Mouse (Mus musculus) embryonic facial prominence, embryonic 11.5 days (tissue): ENCODE results near the gene Sec23ip. TPM values are rescaled to one million over a fixed set of nuclear protein-coding genes. Genes with fewer than 3 reads are reported as not detected.
A peak's percentile ranks its signal among the peaks of the same experiment; 100 is the strongest.
"Not testable (repeated sequence)": the region's sequence is repeated elsewhere in the genome, so short reads cannot be mapped to it uniquely, and the experiment has no call there.

ENCODE experiments used
- ATAC-seq: fragments of 200-750 bp; cut with Nextera tagmentation; replicated peaks from 2 replicates; pipeline ENCODE4 v1.8.0; 2017; ENCODE audit warnings: low read depth; ENCODE audit not compliant: insufficient number of reproducible peaks, low FRiP score, low TSS enrichment
- DNase-seq: peaks from one replicate; pipeline ENCODE4 v3.0.0-alpha.2; 2015; ENCODE audit warnings: low spot score
- H3K27ac ChIP-seq: fragments of 300-500 bp; sonication (generic); replicated peaks from 2 replicates; pipeline ENCODE4 v1.5.1; 2014; ENCODE audit warnings: mild to moderate bottlenecking, low read depth, low read length, control low read depth
- H3K27me3 ChIP-seq: fragments of 300-500 bp; sonication (generic); 2 replicates; pipeline ENCODE4 v1.6.1; 2014; ENCODE audit warnings: mild to moderate bottlenecking, low read length, moderate library complexity, mixed read lengths; ENCODE audit not compliant: control insufficient read depth, insufficient read depth
- H3K36me3 ChIP-seq: fragments of 300-500 bp; sonication (generic); replicated peaks from 2 replicates; pipeline ENCODE4 v1.6.1; 2014; ENCODE audit warnings: low read depth, mild to moderate bottlenecking, low read length, moderate library complexity, mixed read lengths; ENCODE audit not compliant: control insufficient read depth, insufficient read depth
- H3K4me1 ChIP-seq: fragments of 300-500 bp; sonication (generic); 2 replicates; pipeline ENCODE4 v1.6.1; 2014; ENCODE audit warnings: low read length, mixed read lengths; ENCODE audit not compliant: control insufficient read depth, insufficient read depth
- H3K4me2 ChIP-seq: fragments of 300-500 bp; sonication (generic); 2 replicates; pipeline ENCODE4 v1.6.1; 2014; ENCODE audit warnings: low read depth, mild to moderate bottlenecking, control low read depth, low read length, moderate library complexity
- H3K4me3 ChIP-seq: fragments of 300-500 bp; sonication (generic); 2 replicates; pipeline ENCODE4 v1.5.1; 2014; ENCODE audit warnings: low read depth, low read length, control low read depth
- H3K9ac ChIP-seq: fragments of 300-500 bp; sonication (generic); replicated peaks from 2 replicates; pipeline ENCODE4 v1.6.1; 2014; ENCODE audit warnings: mild to moderate bottlenecking, control low read depth, low read length
- H3K9me3 ChIP-seq: fragments of 300-500 bp; sonication (generic); replicated peaks from 2 replicates; pipeline ENCODE4 v1.6.1; 2016; ENCODE audit warnings: mild to moderate bottlenecking, low read length, inconsistent platforms, mixed read lengths; ENCODE audit not compliant: control insufficient read depth
- WGBS: fragments of 180-500 bp; shearing (Covaris S2); extraction: QIAGEN DNeasy Blood & Tissue Kit; methylation state at CpG from one replicate; pipeline ENCODE4 v1.1.7; 2014; 5-methylcytosine and 5-hydroxymethylcytosine counted together
- polyA plus RNA-seq: library from polyadenylated mRNA; unstranded; fragments of >200 nt; fragmentation: Nextera tagmentation; extraction: Ambion mirVana; gene quantifications from 2 replicates; pipeline ENCODE4 v1.2.1, GENCODE M21; 2014

The Sec23ip gene
- polyA plus RNA-seq, result 38.3 and 38.4 TPM in 2 replicates

DNA sequence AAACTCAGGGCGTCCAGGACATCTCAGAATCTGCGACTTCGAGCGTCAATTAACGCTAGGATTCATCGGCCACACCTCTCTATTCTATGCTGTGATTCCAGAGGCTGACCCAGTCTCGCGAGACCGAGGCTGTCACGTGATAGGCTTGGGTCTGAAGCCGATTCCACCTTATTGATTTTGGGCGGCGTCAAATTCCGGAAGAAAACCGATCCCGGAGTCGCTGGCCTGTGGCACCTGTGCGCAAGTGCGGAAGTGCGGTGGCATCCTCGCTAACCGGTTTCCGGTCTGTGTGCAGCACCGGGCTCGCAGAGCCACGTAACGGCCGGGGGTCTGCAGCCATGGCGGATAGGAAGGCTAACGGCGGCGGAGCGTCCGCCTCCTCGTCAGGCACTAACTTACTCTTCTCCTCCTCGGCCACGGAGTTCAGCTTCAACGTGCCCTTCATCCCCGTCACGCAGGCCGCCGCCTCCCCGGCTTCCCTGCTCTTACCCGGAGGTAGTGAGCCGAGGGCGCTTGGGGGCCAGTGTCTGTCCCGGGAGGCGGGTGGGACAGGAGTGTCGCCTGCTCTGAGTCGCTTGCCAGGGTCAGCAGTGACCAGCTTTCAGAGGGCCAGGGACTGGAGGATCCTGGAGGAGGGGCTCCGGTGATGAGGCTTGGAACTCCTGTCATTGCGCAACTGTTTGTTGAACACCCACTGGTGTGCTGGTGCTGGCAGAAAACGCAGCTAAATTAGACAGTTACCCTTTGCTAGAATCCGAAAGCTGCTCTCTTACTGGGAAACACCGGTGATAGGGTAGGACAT, at the start of gene Sec23ip:
TSS of gene Sec23ip (plus strand) at position 260 of the 802 bp plus-strand sequence.
- no peaks in the 10 kb centered on the region for H3K27me3 ChIP-seq
- WGBS, result under 1% methylated on average over 55 of the region's 55 CpGs
- DNase-seq (peak; percentile 99), ATAC-seq (peak; percentile 86)
- H3K36me3 ChIP-seq, result no peaks in the 10 kb centered on the region
- H3K4me3 ChIP-seq, result peak within 1 kb of the TSS; percentile 95
- H3K4me1 ChIP-seq, result no peaks in the 10 kb centered on the region
- peak within 1 kb of the TSS; percentile 76 for H3K4me2 ChIP-seq
- no peaks in the 10 kb centered on the region for H3K9me3 ChIP-seq
- H3K9ac ChIP-seq, result peak within 1 kb of the TSS; percentile 86
- H3K27ac ChIP-seq, result no peak within 1 kb of the TSS

DNA sequence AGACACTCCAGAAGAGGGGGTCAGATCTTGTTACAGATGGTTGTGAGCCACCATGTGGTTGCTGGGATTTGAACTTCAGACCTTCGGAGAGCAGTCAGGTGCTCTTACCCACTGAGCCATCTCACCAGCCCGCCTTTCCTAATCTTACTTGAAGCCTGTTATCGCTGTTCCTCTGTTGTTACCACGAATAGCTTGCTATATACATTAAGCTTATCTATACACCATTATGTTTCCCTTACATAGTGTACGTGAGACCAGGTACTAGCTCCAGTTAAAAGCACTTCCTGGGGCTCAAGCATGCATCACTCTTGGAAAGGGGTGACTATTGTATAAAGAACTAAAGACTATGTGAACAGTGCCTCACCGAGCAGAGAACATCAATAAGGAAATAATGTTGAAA, 44.8 kb upstream of the Sec23ip start:
- DNase-seq, H3K27ac ChIP-seq, ATAC-seq, H3K27me3 ChIP-seq, H3K4me3 ChIP-seq, H3K9ac ChIP-seq, H3K4me2 ChIP-seq, H3K4me1 ChIP-seq, H3K9me3 ChIP-seq: not testable (repeated sequence)
- peaks cover 16% of the 10 kb centered on the region for H3K36me3 ChIP-seq
- 93% methylated on average over 6 of the region's 6 CpGs for WGBS

DNA sequence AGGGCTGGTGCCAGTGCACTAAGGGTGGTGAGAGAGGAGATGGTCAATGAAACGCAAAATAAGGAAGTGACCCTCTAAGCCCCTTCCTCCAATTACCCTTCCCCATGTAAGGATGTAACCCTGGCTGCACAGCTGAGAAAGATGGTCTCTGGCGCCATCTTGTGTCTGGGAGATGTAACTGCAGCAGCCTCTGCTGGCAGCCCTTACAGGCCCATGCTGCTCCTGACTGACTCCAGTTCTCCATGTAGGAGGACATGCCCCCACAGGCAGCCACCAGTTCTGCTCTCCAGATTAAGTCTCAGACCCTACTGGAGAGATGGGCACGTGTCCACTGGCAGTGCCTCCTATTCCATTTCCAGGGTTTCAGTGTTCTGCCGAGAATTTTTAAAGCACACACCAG, 39.0 kb upstream of the Sec23ip start:
- Histone ChIP-seq H3K9ac (no peak overlapping the region), H3K4me2 (no peak overlapping the region), H3K27me3 (no peaks in the 10 kb centered on the region), H3K9me3 (no peaks in the 10 kb centered on the region), H3K4me1 (no peaks in the 10 kb centered on the region), H3K36me3 (peaks cover 18% of the 10 kb centered on the region), H3K27ac (no peak overlapping the region), H3K4me3 (no peak overlapping the region)
- DNase-seq (peak; percentile 80), ATAC-seq (peak; percentile 78)
- 19% methylated on average over 4 of the region's 4 CpGs for WGBS

DNA sequence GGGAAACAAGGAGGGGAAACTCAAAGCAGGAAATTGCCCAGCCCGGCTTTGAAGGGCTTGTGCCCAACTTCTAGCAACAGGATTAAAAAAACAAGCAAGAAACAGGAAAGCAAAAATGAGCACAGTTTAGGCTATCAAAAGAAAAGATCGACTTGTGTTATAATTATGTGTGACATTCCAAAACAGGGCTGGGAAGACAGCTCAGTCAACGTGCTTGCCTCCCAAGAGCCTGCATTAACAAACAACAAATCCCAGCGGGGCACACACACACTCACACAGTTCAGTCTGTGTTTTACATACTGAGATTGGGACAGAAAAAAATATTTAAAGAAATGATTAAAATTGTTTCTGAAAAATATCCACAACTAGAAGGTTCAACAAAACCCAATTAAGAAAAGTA, 26.8 kb upstream of the Sec23ip start:
- Histone ChIP-seq H3K9ac (no peak overlapping the region), H3K4me2 (no peak overlapping the region), H3K4me3 (no peak overlapping the region), H3K36me3 (peaks cover 5% of the 10 kb centered on the region; the same call in 1 of the 2 replicates), H3K27ac (no peak overlapping the region), H3K27me3 (no peaks in the 10 kb centered on the region), H3K4me1 (no peaks in the 10 kb centered on the region), H3K9me3 (no peaks in the 10 kb centered on the region)
- DNase-seq, result no peak
- no peak for ATAC-seq
- WGBS, result 78% methylated on average over 4 of the region's 4 CpGs

DNA sequence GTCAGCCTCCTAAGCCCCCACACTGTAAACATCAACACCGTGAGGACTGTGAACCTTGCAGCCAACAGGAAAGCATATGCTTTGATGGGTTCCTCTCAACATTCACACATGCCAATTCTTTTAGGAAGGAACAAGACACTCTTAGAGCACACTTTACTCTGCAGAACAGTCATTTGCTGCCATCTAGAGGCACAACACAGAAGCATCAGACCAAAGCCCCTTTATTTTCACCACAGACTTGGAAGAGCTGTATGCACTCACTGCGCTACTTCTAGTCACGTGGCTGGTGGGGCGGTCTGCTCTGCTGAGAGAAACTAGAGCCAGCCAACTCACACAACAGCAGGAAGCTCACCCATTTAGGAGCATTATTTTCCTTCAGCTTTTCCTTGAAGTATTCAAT, 20.0 kb upstream of the Sec23ip start:
- DNase-seq (peak; percentile 80), ATAC-seq (peak; percentile 67; the same call in 1 of the 2 replicates)
- Histone ChIP-seq H3K27ac (no peak overlapping the region), H3K9ac (no peak overlapping the region), H3K4me1 (no peaks in the 10 kb centered on the region), H3K36me3 (no peaks in the 10 kb centered on the region), H3K27me3 (no peaks in the 10 kb centered on the region), H3K4me2 (no peak overlapping the region), H3K9me3 (no peaks in the 10 kb centered on the region), H3K4me3 (no peak overlapping the region)
- WGBS, result 40% methylated on average over 4 of the region's 4 CpGs

DNA sequence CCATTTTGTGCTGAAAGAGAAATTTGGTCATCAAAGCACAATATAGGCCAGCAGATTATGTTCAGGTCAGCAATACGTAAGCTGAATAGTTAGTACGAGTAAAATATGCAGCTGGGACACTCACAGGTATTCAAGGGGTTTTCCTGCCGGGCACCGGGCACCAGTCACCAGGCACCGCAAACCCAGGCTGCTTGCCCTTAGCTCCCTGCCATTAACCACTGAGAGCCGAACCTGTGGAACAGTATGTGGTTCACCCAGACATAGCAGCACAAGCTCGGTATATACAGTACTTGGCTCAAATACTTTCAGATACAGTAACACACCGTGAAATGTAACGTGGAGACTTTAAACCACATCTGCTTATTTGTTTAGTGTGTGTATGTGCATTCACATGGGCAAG, 19.6 kb upstream of the Sec23ip start:
- Histone ChIP-seq H3K4me1 (no peaks in the 10 kb centered on the region), H3K9ac (no peak overlapping the region), H3K27me3 (no peaks in the 10 kb centered on the region), H3K27ac (no peak overlapping the region), H3K4me2 (no peak overlapping the region), H3K4me3 (no peak overlapping the region), H3K9me3 (no peaks in the 10 kb centered on the region), H3K36me3 (no peaks in the 10 kb centered on the region)
- ATAC-seq (0 out of 2 replicates have a peak, but pooled peaks have one; percentile 56), DNase-seq (no peak)
- WGBS, result 89% methylated on average over 9 of the region's 9 CpGs

DNA sequence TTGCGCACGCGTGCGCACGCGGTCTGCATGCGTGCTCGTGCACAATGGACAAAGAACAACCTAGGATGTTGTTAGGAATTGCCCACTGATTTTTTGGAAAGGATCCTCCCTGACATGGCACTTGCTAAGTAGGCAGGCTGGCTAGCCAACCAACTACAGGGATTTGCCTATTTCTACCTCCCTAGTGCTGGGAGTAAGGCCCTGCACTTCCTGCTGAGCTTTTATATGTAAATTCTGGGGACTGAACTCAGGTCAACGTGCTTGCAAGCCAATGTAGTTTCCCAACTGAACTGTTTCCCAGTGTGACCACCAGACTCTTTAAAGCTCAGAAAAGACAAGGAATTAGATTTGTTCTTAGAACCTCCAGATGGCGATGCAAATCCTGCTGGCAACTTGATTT, 17.7 kb upstream of the Sec23ip start:
- Histone ChIP-seq H3K4me1 (no peaks in the 10 kb centered on the region), H3K4me3 (no peak overlapping the region), H3K4me2 (no peak overlapping the region), H3K9ac (no peak overlapping the region), H3K27ac (no peak overlapping the region), H3K27me3 (no peaks in the 10 kb centered on the region), H3K9me3 (no peaks in the 10 kb centered on the region), H3K36me3 (no peaks in the 10 kb centered on the region)
- ATAC-seq (no peak), DNase-seq (no peak)
- WGBS, result 58% methylated on average over 10 of the region's 10 CpGs

DNA sequence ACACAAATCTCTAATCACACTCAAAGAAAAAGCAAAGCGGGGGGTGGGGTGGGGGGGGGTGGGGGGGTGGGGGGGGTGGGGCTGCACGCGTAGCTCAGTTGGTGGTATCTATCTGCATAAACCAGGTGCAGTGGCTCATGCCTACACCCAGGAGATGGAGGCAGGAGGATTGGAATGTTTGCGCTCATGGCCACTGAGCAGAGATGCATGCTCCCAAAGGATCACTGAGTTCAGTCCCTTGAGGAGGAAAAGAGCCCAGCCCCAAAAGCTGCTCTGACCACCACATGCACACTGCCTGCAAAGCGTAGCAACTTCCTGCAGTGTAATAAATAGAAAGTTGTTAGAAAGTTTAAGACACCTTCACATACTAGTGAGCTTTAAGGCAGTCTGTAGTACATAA, 17.0 kb upstream of the Sec23ip start:
- H3K4me3 ChIP-seq, result no peak overlapping the region
- DNase-seq (no peak), ATAC-seq (no peak)
- no peaks in the 10 kb centered on the region for H3K27me3 ChIP-seq
- no peak overlapping the region for H3K4me2 ChIP-seq
- no peaks in the 10 kb centered on the region for H3K9me3 ChIP-seq
- no peaks in the 10 kb centered on the region for H3K36me3 ChIP-seq
- WGBS, result 43% methylated on average over 5 of the region's 5 CpGs
- H3K4me1 ChIP-seq, result no peaks in the 10 kb centered on the region
- H3K9ac ChIP-seq, result no peak overlapping the region
- H3K27ac ChIP-seq, result no peak overlapping the region
